Mouse (Mus musculus) limb, embryonic 15.5 days (tissue): ENCODE data around the gene Rbpj. TPM values are rescaled to one million over a fixed set of nuclear protein-coding genes. Genes with fewer than 3 reads are reported as not detected.

Experiments used
- ATAC-seq: fragments of 200-750 bp; cut with Nextera tagmentation; 2 replicates; pipeline ENCODE4 v1.8.0; 2017; ENCODE audit warnings: low read depth, moderate TSS enrichment; ENCODE audit not compliant: insufficient number of reproducible peaks, low FRiP score, low TSS enrichment
- H3K27ac ChIP-seq: fragments of 300-500 bp; sonication (generic); 2 replicates; pipeline ENCODE4 v1.5.1; 2015; ENCODE audit warnings: moderate library complexity, mild to moderate bottlenecking, inconsistent platforms
- H3K27me3 ChIP-seq: fragments of 300-500 bp; sonication (generic); 2 replicates; pipeline ENCODE4 v1.6.1; 2015; ENCODE audit warnings: inconsistent platforms
- H3K36me3 ChIP-seq: fragments of 300-500 bp; sonication (generic); 2 replicates; pipeline ENCODE4 v1.6.1; 2015; ENCODE audit warnings: inconsistent platforms
- H3K4me1 ChIP-seq: fragments of 300-500 bp; sonication (generic); 2 replicates; pipeline ENCODE4 v1.6.1; 2015; ENCODE audit warnings: inconsistent platforms
- H3K4me2 ChIP-seq: fragments of 300-500 bp; sonication (generic); 2 replicates; pipeline ENCODE4 v1.6.1; 2015; ENCODE audit warnings: mild to moderate bottlenecking, inconsistent platforms
- H3K4me3 ChIP-seq: fragments of 300-500 bp; sonication (generic); 2 replicates; pipeline ENCODE4 v1.5.1; 2015; ENCODE audit warnings: mild to moderate bottlenecking, inconsistent platforms
- H3K9ac ChIP-seq: fragments of 300-500 bp; sonication (generic); 2 replicates; pipeline ENCODE4 v1.6.1; 2015; ENCODE audit warnings: inconsistent platforms
- H3K9me3 ChIP-seq: fragments of 300-500 bp; sonication (generic); 2 replicates; pipeline ENCODE4 v1.6.1; 2016; ENCODE audit warnings: inconsistent platforms
- WGBS: fragments of 180-500 bp; shearing (Covaris S2); methylation state at CpG from one replicate; pipeline ENCODE4 v1.1.7; 2015; 5-methylcytosine and 5-hydroxymethylcytosine counted together
- polyA plus RNA-seq: library from polyadenylated mRNA; unstranded; fragments of >200 nt; fragmentation: Nextera tagmentation; extraction: Ambion mirVana; gene quantifications from 2 replicates; pipeline ENCODE4 v1.2.1, GENCODE M21; 2015

Gene Rbpj
- polyA plus RNA-seq, 1 experiment from 2014 or later = 36.5 TPM

- no peak overlapping the region for H3K9ac ChIP-seq
- no peaks in the 10 kb centered on the region for H3K9me3 ChIP-seq
- ATAC-seq = peak; percentile 41; the same call in 1 of the 2 replicates
- peak overlapping the region; percentile 55 for H3K27ac ChIP-seq
- 35% methylated on average over 16 of the region's 16 CpGs for WGBS
- H3K4me2 ChIP-seq = no peak overlapping the region
- H3K4me3 ChIP-seq = no peak overlapping the region
- H3K36me3 ChIP-seq = no peaks in the 10 kb centered on the region
- H3K27me3 ChIP-seq = peaks cover 3% of the 10 kb centered on the region; the same call in 1 of the 2 replicates
- peaks cover 32% of the 10 kb centered on the region for H3K4me1 ChIP-seq
These were observed 4.5 kb downstream of the Rbpj start for GRCm38 (mm10) chr5:53470141-53471079.

DNA sequence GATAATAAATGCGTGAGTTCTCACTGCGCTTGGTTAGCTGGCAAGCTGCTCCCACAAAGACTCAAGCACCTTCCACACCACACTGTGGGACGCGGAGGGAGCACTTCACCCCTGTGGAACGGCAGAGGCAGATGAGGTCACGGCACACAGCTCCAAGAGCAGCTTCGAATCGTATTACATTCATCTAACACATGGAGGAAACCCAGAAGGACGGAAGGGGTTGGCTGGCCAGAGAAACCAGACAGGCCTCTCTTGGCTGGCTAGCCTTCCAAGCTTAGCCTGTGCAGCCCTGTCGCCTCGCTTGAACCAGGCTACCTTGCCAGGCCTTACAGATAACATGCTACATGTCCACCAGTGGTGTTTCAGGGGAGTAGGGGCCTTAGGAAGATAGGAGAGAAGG lies 6.5 kb downstream of the Rbpj start:
- H3K36me3 ChIP-seq = no peaks in the 10 kb centered on the region
- H3K27ac ChIP-seq = peak overlapping the region; percentile 44
- WGBS = 54% methylated on average over 11 of the region's 11 CpGs
- no peaks in the 10 kb centered on the region for H3K9me3 ChIP-seq
- H3K27me3 ChIP-seq = no peaks in the 10 kb centered on the region
- no peak overlapping the region for H3K4me3 ChIP-seq
- no peak overlapping the region for H3K9ac ChIP-seq
- H3K4me2 ChIP-seq = no peak overlapping the region
- no peak; the same call in 1 of the 2 replicates for ATAC-seq
- peaks cover 32% of the 10 kb centered on the region for H3K4me1 ChIP-seq

DNA sequence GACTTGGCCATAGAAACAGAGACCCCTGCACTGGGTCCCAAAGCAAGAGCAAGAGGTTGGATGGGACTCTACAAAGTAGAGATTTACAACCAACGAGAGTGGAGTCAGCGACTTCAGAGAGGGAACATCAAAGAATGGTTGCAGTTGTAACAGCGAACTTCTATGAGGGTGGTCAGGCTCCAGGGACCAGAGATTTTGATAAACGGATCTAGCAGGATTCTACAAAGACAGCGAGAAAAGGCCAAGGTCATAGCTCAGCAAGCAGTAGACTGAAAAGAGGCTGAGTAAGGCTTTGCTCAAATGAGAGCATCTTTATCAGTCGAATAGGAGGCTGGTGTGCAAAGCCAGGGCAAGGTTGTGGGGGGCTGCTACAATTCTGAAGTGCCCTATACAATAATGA lies 13.2 kb downstream of the Rbpj start:
- Histone ChIP-seq H3K4me1 (peaks cover 2% of the 10 kb centered on the region; the same call in 1 of the 2 replicates), H3K27me3 (no peaks in the 10 kb centered on the region), H3K27ac (no peak overlapping the region), H3K9ac (no peak overlapping the region), H3K9me3 (no peaks in the 10 kb centered on the region), H3K4me2 (no peak overlapping the region), H3K4me3 (no peak overlapping the region), H3K36me3 (no peaks in the 10 kb centered on the region)
- WGBS = 58% methylated on average over 6 of the region's 6 CpGs
- ATAC-seq = no peak

DNA sequence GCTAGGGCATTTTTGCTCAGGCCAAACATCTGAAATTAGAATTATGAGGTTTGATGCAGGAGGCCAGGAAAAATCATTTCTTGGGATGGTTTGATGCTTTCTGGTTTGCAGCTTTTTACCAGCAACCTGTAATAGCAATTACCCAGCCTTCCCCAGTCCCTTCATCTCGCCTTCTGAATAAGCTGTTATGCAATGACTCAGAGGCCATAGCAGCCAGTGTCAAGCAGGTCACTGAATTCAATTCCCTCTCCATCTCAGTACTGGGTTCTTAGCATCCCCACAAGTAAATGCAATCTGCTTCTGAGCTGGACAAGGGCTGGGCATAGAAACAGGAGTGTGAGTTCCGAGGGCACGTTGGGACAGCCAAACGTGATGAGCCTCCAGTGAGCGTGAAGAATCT lies 13.9 kb downstream of the Rbpj start:
- Histone ChIP-seq H3K9me3 (no peaks in the 10 kb centered on the region), H3K36me3 (no peaks in the 10 kb centered on the region), H3K27me3 (no peaks in the 10 kb centered on the region), H3K9ac (no peak overlapping the region), H3K27ac (no peak overlapping the region), H3K4me1 (peaks cover 2% of the 10 kb centered on the region; the same call in 1 of the 2 replicates), H3K4me3 (no peak overlapping the region), H3K4me2 (no peak overlapping the region)
- WGBS = 66% methylated on average over 5 of the region's 5 CpGs
- no peak for ATAC-seq

DNA sequence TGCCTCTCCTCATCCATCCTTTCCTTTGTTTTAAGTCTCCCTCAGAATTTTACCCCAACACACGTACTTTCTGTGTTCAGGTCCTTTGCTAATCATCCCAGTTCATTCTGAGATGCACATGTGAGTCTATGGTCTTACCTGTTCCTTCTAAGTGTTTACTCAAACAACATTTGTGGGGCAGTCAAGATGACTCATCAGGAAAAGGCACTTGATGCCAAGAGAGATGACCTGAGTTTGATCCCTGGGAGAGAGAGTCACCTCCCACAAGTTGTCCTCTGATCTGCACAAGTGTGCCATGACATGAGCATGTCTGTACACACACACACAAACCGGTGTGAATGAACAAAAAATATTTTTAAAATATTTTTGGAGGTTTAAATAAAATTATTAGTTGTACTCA lies 15.1 kb downstream of the Rbpj start:
- no peaks in the 10 kb centered on the region for H3K27me3 ChIP-seq
- no peaks in the 10 kb centered on the region for H3K9me3 ChIP-seq
- 75% methylated on average over 2 of the region's 2 CpGs for WGBS
- H3K36me3 ChIP-seq = no peaks in the 10 kb centered on the region
- ATAC-seq = no peak
- H3K27ac ChIP-seq = no peak overlapping the region
- no peak overlapping the region for H3K9ac ChIP-seq
- no peak overlapping the region for H3K4me2 ChIP-seq
- no peak overlapping the region for H3K4me3 ChIP-seq
- peaks cover 4% of the 10 kb centered on the region for H3K4me1 ChIP-seq

DNA sequence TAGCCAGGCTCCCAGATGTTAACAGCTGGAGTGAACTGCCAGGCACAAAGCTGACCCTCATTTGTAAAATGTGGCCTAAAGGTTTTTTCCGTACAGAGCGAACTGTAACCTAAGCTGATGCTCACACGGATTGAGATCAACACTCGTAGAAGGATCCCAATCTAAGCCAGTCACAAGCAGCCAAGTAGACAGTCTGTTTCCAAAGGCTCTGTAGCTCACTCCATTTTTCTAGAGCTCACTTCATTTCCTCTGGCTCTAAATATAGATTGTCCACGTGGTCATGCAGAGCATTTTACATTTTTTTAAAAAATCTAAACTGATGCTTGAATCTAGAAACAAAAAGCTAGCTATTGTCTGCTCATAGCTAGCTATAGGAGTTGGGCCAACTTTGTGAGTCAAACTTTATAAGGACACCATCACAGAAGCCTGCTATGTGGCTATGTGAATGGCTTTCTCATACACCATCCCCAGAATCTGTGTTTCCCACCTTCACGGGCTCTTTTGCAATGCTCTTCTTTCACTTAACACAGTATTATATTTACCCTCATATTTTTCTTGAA lies 19.2 kb downstream of the Rbpj start:
- Histone ChIP-seq H3K9me3 (no peaks in the 10 kb centered on the region), H3K4me1 (peaks cover 10% of the 10 kb centered on the region), H3K27ac (no peak overlapping the region), H3K4me2 (no peak overlapping the region), H3K36me3 (no peaks in the 10 kb centered on the region), H3K27me3 (no peaks in the 10 kb centered on the region), H3K4me3 (no peak overlapping the region), H3K9ac (no peak overlapping the region)
- WGBS = 71% methylated on average over 6 of the region's 6 CpGs
- ATAC-seq = no peak

GRCm38 (mm10) chr5:53485934-53486475 lies 20.1 kb downstream of the Rbpj start:
- Histone ChIP-seq H3K27ac (no peak overlapping the region), H3K9ac (no peak overlapping the region), H3K4me2 (no peak overlapping the region), H3K4me3 (no peak overlapping the region), H3K4me1 (peaks cover 10% of the 10 kb centered on the region), H3K9me3 (no peaks in the 10 kb centered on the region), H3K36me3 (no peaks in the 10 kb centered on the region), H3K27me3 (no peaks in the 10 kb centered on the region)
- 61% methylated on average over 9 of the region's 9 CpGs for WGBS
- ATAC-seq = 0 out of 2 replicates have a peak, but pooled peaks have one; percentile 12

DNA sequence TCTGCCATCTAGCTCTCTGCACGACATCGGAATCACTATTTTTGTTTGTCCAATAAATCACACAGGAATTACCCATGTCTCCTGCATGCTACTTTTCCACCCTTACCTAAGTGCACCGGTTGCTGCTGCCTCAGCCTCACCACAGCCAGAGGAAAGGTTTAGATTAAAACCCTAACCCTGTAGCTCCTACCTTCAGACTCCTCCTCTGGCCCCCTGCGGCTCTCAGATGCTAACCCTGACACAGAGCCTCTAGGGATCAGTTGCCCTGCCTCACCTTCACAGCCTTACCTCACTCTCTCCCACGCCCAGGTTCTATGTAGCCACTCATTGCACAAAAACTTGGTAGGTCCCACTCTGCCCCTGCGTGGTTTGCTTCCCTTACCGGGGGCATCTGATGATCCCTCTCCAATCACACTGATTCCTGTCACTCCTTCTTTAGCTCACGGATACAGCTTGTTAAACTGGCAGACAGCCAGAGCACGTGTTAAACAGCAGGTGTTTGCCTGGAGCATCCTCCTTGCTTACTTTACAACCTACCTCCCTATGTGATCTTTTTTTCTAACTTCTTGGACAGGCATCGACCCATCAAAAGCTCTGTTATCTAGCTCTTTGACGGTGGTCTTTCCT lies 21.1 kb downstream of the Rbpj start:
- Histone ChIP-seq H3K4me1 (peaks cover 10% of the 10 kb centered on the region), H3K4me3 (no peak overlapping the region), H3K9me3 (no peaks in the 10 kb centered on the region), H3K27me3 (no peaks in the 10 kb centered on the region), H3K36me3 (no peaks in the 10 kb centered on the region), H3K4me2 (no peak overlapping the region), H3K27ac (no peak overlapping the region), H3K9ac (no peak overlapping the region)
- 35% methylated on average over 11 of the region's 11 CpGs for WGBS
- ATAC-seq = no peak

DNA sequence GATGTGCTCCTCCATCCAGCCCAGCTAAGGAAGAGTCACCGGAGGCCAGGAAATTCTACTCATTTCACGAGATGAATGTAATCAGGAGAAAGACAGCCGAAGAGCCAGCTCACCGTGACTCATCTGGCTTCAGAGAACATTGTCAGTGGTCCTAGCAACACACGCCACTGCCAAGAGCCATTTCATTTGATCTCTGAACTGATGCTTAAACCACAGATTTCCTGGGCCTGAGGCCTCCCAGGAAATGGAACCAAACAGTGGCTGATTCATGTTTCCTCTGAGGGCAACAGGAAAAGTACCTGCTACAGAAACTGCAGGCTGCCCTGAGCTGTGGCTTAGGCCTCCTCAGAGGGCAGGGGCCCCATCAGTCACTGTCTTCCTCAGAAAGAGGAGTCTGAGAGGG lies 24.7 kb downstream of the Rbpj start:
- no peak for ATAC-seq
- no peaks in the 10 kb centered on the region for H3K27me3 ChIP-seq
- H3K9ac ChIP-seq = no peak overlapping the region
- no peak overlapping the region for H3K27ac ChIP-seq
- WGBS = 43% methylated on average over 5 of the region's 5 CpGs
- no peaks in the 10 kb centered on the region for H3K36me3 ChIP-seq
- H3K4me3 ChIP-seq = no peak overlapping the region
- peaks cover 10% of the 10 kb centered on the region for H3K4me1 ChIP-seq
- H3K4me2 ChIP-seq = no peak overlapping the region
- no peaks in the 10 kb centered on the region for H3K9me3 ChIP-seq

- Histone ChIP-seq H3K27me3 (no peaks in the 10 kb centered on the region), H3K36me3 (no peaks in the 10 kb centered on the region), H3K9ac (no peak overlapping the region), H3K9me3 (no peaks in the 10 kb centered on the region), H3K4me1 (no peaks in the 10 kb centered on the region; the same call in 1 of the 2 replicates), H3K4me2 (no peak overlapping the region), H3K4me3 (no peak overlapping the region), H3K27ac (no peak overlapping the region)
- WGBS = 47% methylated on average over 6 of the region's 6 CpGs
- ATAC-seq = no peak
These were observed 27.8 kb downstream of the Rbpj start for GRCm38 (mm10) chr5:53493756-53494155.

DNA sequence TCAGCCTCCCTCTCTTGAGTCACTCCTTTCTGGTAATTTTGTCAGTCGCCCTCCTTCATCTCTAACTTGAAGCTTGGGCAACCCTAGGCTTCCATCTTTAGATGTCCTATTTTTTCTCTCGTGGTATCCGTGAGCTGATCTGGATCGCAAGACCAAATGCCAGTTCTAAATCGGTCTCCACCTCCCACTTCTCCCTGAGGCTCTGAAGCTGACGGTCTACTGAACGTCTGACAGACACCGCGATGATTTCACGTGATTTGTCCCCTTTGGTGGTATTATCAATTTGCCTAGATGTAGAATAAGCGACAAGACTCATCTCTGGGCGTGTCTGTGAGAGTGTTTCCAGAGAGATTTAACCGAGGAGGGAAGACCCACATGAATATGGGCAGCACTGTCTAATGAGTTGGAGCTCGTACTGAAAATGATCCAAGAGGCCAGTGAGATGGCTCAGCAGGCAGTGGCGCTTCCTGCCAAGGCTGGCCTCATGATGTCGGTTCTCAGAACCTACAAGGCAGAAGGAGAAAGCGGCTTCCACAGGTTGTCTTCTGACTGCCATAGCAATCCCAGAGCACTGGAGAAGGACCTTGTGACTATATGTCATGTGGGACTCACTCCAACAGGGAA lies 28.7 kb downstream of the Rbpj start:
- Histone ChIP-seq H3K36me3 (no peaks in the 10 kb centered on the region), H3K9me3 (no peaks in the 10 kb centered on the region), H3K4me1 (no peaks in the 10 kb centered on the region; the same call in 1 of the 2 replicates), H3K27ac (no peak overlapping the region), H3K4me2 (no peak overlapping the region), H3K4me3 (no peak overlapping the region), H3K9ac (no peak overlapping the region), H3K27me3 (no peaks in the 10 kb centered on the region)
- WGBS = 87% methylated on average over 17 of the region's 17 CpGs
- ATAC-seq = no peak
